25 mouse cellular contexts compared by ENCODE assay signal in genomic region chr13:110819301-110819862, GRCm38 (mm10).
DNase-seq lines count a peak whose midpoint lies in the region; ATAC-seq lines count a peak whose summit lies in the region.
"Had no signal": no experiment of that assay in that cellular context is flagged by ENCODE, and none has a peak within 500 bp of the region (broad histone marks: within the 10 kb centered on the region; RNA-seq: fewer than 3 reads in every experiment).

No protein-coding gene starts in this region.

- H3K4me3 ChIP-seq in forebrain, embryonic 16.5 days (replicated peaks; ENCODE audit: low read length) = no peak overlapping the region
- no peak overlapping the region for H3K4me3 ChIP-seq in forebrain, embryonic 10.5 days
- no peak overlapping the region for H3K4me3 ChIP-seq in midbrain, embryonic 13.5 days (replicated peaks)
- H3K4me3 ChIP-seq in midbrain, embryonic 16.5 days (ENCODE audit: low read depth, low read length) = no peak overlapping the region
- H3K4me3 ChIP-seq: forebrain, embryonic 12.5 days; heart, adult 2 months; heart, embryonic 10.5 days; heart, embryonic 13.5 days had no signal

- no peak for DNase-seq in forebrain, embryonic 10.5 days (ENCODE audit: extremely low spot score, low spot score)
- peak; percentile 4 for DNase-seq in retina, postnatal 1 day
- DNase-seq in retina, embryonic 14.5 days (ENCODE audit: low spot score) = no peak
- no peak for DNase-seq in urinary bladder, postnatal 25 days (ENCODE audit: low spot score)
- DNase-seq: adrenal gland, adult 8-10 months; adrenal gland, postnatal 25 days; cerebellum, adult 18-20 months; cerebellum, adult 9-10 months; cerebellum, postnatal 14 days; gastrocnemius, postnatal 10 days; gastrocnemius, postnatal 36 days; heart, adult 2 months; heart, postnatal 14 days; heart, postnatal 4 days had no signal

- H3K4me2 ChIP-seq in forebrain, embryonic 16.5 days (ENCODE audit: low read length) = no peak overlapping the region
- H3K4me2 ChIP-seq in midbrain, embryonic 13.5 days (replicated peaks) = no peak overlapping the region
- H3K4me2 ChIP-seq in midbrain, embryonic 16.5 days (ENCODE audit: low read length) = no peak overlapping the region
- H3K4me2 ChIP-seq: forebrain, embryonic 12.5 days; heart, embryonic 13.5 days; hindbrain, embryonic 14.5 days had no signal

- no peaks in the 10 kb centered on the region for H3K27me3 ChIP-seq in forebrain, embryonic 16.5 days (replicated peaks; ENCODE audit: control insufficient read depth, insufficient read depth, low read length)
- no peaks in the 10 kb centered on the region for H3K27me3 ChIP-seq in forebrain, embryonic 10.5 days (ENCODE audit: poor library complexity, severe bottlenecking)
- no peaks in the 10 kb centered on the region for H3K27me3 ChIP-seq in midbrain, embryonic 13.5 days
- H3K27me3 ChIP-seq in midbrain, embryonic 16.5 days (ENCODE audit: control insufficient read depth, insufficient read depth, low read depth, low read length) = no peaks in the 10 kb centered on the region
- H3K27me3 ChIP-seq: forebrain, embryonic 12.5 days; heart, embryonic 13.5 days had no signal

- H3K4me1 ChIP-seq in forebrain, embryonic 16.5 days (replicated peaks; ENCODE audit: control insufficient read depth, insufficient read depth, low read length) = 0 out of 2 replicates have a peak, but pooled peaks cover 2% of the 10 kb centered on the region
- peaks cover 8% of the 10 kb centered on the region for H3K4me1 ChIP-seq in forebrain, embryonic 10.5 days
- peaks cover 12% of the 10 kb centered on the region for H3K4me1 ChIP-seq in midbrain, embryonic 13.5 days (replicated peaks)
- no peaks in the 10 kb centered on the region for H3K4me1 ChIP-seq in midbrain, embryonic 16.5 days (ENCODE audit: control insufficient read depth, insufficient read depth, low read length)
- H3K4me1 ChIP-seq: heart, embryonic 10.5 days; heart, embryonic 13.5 days had no signal

- ATAC-seq in forebrain, embryonic 16.5 days = peak; percentile 23; the same call in 1 of the 2 replicates
- ATAC-seq in midbrain, embryonic 13.5 days = peak; percentile 58; the same call in 1 of the 2 replicates
- ATAC-seq in midbrain, embryonic 16.5 days = no peak
- ATAC-seq: activated CD4-positive, CD25-positive, alpha-beta regulatory T cell, adult 4 months; CD4-positive, CD25-positive, alpha-beta regulatory T cell, adult 4 months; hindbrain, postnatal 0 days; inflammation-experienced regulatory T-cells, adult 6 months had no signal

- H3K9me3 ChIP-seq in forebrain, embryonic 16.5 days (ENCODE audit: control insufficient read depth, low read length) = no peaks in the 10 kb centered on the region
- H3K9me3 ChIP-seq in forebrain, embryonic 10.5 days = no peaks in the 10 kb centered on the region
- no peaks in the 10 kb centered on the region for H3K9me3 ChIP-seq in midbrain, embryonic 13.5 days
- H3K9me3 ChIP-seq in midbrain, embryonic 16.5 days (replicated peaks; ENCODE audit: control insufficient read depth, low read length, poor library complexity, severe bottlenecking) = no peaks in the 10 kb centered on the region
- H3K9me3 ChIP-seq: forebrain, embryonic 12.5 days; heart, embryonic 10.5 days; heart, embryonic 13.5 days had no signal

- H3K36me3 ChIP-seq in forebrain, embryonic 16.5 days (ENCODE audit: control insufficient read depth, insufficient read depth) = no peaks in the 10 kb centered on the region
- H3K36me3 ChIP-seq in forebrain, embryonic 10.5 days (replicated peaks) = no peaks in the 10 kb centered on the region
- H3K36me3 ChIP-seq in midbrain, embryonic 13.5 days = no peaks in the 10 kb centered on the region
- H3K36me3 ChIP-seq in midbrain, embryonic 16.5 days (ENCODE audit: control insufficient read depth, insufficient read depth, low read length) = no peaks in the 10 kb centered on the region
- H3K36me3 ChIP-seq: forebrain, embryonic 12.5 days; heart, embryonic 10.5 days; heart, embryonic 13.5 days had no signal

- H3K9ac ChIP-seq in forebrain, embryonic 16.5 days (replicated peaks; ENCODE audit: low read depth, low read length) = no peak overlapping the region
- H3K9ac ChIP-seq in midbrain, embryonic 13.5 days (replicated peaks) = no peak overlapping the region
- H3K9ac ChIP-seq in midbrain, embryonic 16.5 days (ENCODE audit: low read depth, low read length) = no peak overlapping the region
- H3K9ac ChIP-seq: forebrain, embryonic 12.5 days; heart, embryonic 13.5 days; hindbrain, embryonic 14.5 days had no signal

- no peak overlapping the region for H3K27ac ChIP-seq in forebrain, embryonic 16.5 days (ENCODE audit: low read length)
- no peak overlapping the region for H3K27ac ChIP-seq in forebrain, embryonic 10.5 days
- H3K27ac ChIP-seq in midbrain, embryonic 13.5 days = 0 out of 2 replicates have a peak overlapping the region, but pooled peaks have one; percentile 6
- no peak overlapping the region for H3K27ac ChIP-seq in midbrain, embryonic 16.5 days (ENCODE audit: low read length)
- H3K27ac ChIP-seq: forebrain, embryonic 12.5 days; heart, adult 2 months; heart, embryonic 10.5 days; heart, embryonic 13.5 days; hindbrain, embryonic 14.5 days; hindbrain, postnatal 0 days had no signal

- WGBS in forebrain, embryonic 16.5 days = 37% methylated on average over 2 of the region's 2 CpGs
- WGBS in forebrain, embryonic 10.5 days = 54% methylated on average over 2 of the region's 2 CpGs
- WGBS in midbrain, embryonic 13.5 days = 17% methylated on average over 2 of the region's 2 CpGs
- WGBS in midbrain, embryonic 16.5 days = 11% methylated on average over 2 of the region's 2 CpGs
